Mouse (Mus musculus): ENCODE measurements around the gene Adamtsl4. TPM values are rescaled to one million over a fixed set of nuclear protein-coding genes. Genes with fewer than 3 reads are reported as not detected.

Adamtsl4 gene
- polyA plus RNA-seq (2015; fragmentation: Nextera tagmentation; extraction: Ambion mirVana) = 0.53 and 0.80 TPM in 2 replicates

DNA sequence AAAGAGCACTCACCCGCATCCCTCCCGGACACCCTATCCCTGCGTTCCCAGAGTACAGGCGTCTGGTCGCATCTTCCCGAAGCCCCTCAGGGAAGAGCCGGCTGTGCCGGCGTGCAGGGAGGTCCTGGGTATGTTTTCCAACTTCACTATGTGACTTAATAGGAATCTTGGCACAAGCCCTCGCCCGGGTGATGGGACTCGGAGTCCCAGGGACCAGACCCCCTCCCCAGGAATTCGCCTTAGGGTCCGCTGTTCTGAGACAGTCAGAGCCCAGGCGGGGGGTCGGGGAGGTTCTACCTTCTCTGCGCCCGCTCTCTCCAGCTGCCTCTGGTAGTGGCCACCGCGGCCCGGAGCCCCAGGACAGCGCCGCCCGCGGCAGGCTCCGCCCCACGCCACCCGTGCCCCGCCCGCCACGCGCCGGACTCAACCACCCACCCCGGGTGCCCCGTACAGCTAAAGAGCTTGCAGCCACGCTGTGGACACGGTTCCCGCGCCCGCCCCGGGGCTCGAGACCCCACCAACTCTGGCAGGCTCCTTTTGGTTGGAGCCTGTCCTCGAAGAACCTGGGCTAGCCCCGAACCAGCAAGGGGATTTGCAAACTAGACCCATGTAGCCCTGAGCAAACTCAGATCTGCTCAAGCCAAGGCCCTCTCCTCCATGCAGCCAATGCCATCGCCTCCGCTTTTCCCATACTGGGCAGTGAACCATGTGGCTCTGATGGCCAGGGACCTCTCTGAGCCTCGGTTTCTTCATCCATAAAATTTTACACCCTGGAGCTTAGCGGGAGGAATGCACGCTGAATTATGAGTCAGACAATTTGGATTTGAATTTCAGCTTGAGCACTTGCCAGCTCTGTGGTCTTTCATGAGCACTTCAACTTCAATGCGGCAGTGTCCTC, at the start of gene Adamtsl4:
TSS of gene Adamtsl4 (minus strand) at position 394 of the 898 bp plus-strand sequence.
- Histone ChIP-seq H3K9me3 (replicated peaks) (no peaks in the 10 kb centered on the region), H3K4me3 (peak within 1 kb of the TSS; percentile 38), H3K9ac (peak within 1 kb of the TSS; percentile 64), H3K4me2 (peak within 1 kb of the TSS; percentile 80), H3K4me1 (peaks cover 17% of the 10 kb centered on the region), H3K27me3 (0 out of 2 replicates have a peak, but pooled peaks cover 14% of the 10 kb centered on the region), H3K27ac (no peak within 1 kb of the TSS), H3K36me3 (ENCODE audit: poor library complexity, severe bottlenecking) (no peaks in the 10 kb centered on the region)
- WGBS = 6% methylated on average over 43 of the region's 50 CpGs
- ATAC-seq = peak; percentile 67

DNA sequence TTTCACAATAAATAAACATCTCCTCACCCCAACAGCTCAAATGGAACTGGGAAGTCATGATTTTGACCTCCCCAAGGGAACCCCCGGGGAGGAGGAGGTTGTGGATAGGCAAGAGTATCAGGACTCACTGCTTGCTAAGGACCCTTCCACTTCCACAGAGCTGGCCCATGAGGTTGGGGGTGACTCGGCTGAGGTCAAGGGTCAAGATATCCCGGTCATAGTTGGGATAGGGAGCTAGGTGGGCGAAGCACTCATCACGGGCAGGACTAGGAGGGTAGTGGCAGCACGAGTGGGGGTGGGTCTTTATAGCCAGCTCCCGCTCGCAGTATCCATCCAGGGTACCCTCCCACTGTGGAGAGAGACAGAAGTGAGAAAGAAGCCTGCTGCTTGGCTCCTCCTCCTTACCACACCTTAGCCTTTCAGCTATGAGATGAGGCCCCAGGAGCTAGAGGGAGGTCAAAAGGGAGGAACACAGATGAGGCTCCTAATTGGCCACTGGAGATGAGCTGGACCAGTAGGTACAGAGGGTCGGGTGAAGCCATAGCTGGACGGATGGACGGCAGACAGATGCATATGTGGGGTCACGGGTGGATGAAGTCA, 47.5 kb upstream of the Adamtsl4 start:
- Histone ChIP-seq H3K27me3 (no peaks in the 10 kb centered on the region), H3K27ac (no peak overlapping the region), H3K9ac (no peak overlapping the region), H3K4me2 (no peak overlapping the region), H3K4me3 (no peak overlapping the region), H3K36me3 (ENCODE audit: poor library complexity, severe bottlenecking) (peaks cover 63% of the 10 kb centered on the region), H3K4me1 (no peaks in the 10 kb centered on the region), H3K9me3 (replicated peaks) (no peaks in the 10 kb centered on the region)
- no peak for ATAC-seq
- 92% methylated on average over 12 of the region's 12 CpGs for WGBS

DNA sequence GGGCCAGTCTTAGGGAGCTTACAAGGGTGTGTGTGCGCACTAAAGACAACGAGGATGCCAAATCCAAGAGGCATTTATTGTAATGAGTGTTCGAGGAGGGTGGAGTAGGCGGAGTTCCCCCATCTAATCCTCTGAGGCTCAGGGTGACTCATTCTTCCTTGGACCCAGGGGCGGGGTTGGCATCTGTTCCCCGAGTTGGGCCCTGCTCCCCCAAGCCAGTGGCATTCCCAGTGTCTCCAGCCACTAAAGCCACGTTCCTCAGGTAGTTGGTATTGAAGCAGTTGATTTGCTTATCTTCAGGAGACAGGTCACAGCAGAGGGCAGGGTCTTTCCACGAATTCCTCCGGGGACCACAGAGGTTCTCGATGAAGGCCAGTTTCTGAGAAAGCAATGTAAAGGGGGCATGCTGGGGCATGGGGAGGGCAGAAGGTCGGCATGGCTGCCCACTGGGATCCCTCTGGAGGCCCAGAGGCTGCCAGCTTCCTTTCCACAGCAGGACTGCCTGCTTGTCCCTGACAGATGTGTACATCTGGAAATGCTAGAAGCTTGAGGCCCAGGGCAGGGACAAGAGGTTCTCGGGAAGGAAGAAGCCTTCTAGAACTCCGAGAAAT, 46.5 kb upstream of the Adamtsl4 start:
- H3K9me3 ChIP-seq (replicated peaks) = no peaks in the 10 kb centered on the region
- no peak for ATAC-seq
- 81% methylated on average over 13 of the region's 13 CpGs for WGBS
- H3K4me1 ChIP-seq = no peaks in the 10 kb centered on the region
- no peak overlapping the region for H3K4me3 ChIP-seq
- no peak overlapping the region for H3K9ac ChIP-seq
- no peaks in the 10 kb centered on the region for H3K27me3 ChIP-seq
- H3K27ac ChIP-seq = no peak overlapping the region; the same call in 1 of the 2 replicates
- no peak overlapping the region for H3K4me2 ChIP-seq
- peaks cover 53% of the 10 kb centered on the region for H3K36me3 ChIP-seq (ENCODE audit: poor library complexity, severe bottlenecking)

DNA sequence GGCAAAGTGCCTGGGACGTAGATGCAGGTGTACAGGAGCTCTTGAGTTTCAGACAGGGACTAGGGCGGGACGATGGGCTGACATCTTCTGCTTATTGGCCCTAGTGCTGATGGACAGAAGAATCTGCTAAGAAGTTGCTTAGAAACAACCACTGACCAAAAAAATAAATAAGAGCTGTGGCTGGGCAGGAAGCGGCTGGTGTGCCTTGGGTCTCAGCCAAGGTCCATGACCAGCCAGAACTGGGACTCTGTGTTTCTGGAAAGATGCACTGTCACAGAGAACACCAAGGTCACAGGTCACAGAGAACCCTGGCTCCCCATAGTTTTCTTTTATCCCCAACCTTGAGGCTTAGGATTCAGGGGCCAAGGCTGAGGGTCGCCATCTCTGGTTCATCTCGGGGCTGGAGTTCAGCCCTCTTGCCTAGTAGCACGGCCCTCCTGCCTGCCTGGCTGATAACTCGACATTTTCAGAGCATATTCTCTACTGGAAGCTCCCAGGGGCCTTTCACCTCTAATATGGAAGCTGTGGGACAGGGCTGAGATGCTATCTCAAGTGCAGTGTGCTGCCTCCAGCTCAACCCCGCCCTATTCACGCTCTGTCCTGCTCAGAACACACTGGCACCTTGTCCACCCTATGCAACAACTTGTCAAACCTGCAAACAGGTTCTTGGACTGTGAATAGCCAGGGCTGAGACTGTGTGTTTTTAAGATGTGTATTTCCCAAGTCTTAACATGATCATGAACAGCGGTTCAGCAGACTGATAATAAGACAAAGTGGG, 45.2 kb upstream of the Adamtsl4 start:
- no peaks in the 10 kb centered on the region for H3K27me3 ChIP-seq
- H3K4me1 ChIP-seq = no peaks in the 10 kb centered on the region
- peaks cover 47% of the 10 kb centered on the region for H3K36me3 ChIP-seq (ENCODE audit: poor library complexity, severe bottlenecking)
- H3K9me3 ChIP-seq (replicated peaks) = no peaks in the 10 kb centered on the region
- H3K4me3 ChIP-seq = no peak overlapping the region
- no peak overlapping the region for H3K4me2 ChIP-seq
- no peak for ATAC-seq
- 80% methylated on average over 11 of the region's 11 CpGs for WGBS
- H3K9ac ChIP-seq = no peak overlapping the region
- no peak overlapping the region for H3K27ac ChIP-seq

DNA sequence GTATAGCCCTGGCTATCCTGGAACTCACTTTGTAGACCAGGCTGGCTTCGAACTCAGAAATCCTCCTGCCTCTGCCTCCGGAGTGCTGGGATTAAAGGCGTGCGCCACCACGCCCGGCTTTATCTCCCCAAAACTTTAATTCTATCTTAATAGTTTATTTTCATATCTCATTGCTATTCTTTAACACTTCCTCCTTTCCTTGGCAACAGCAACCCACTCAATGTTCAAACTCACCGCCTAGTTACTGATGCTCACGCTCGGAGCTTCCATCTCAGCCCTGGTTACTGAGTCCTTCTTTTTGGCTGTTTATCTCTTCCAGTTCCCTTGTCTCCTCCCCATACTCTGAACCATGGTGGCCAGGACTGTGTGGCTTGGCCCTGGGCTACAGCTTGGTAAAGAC, 44.6 kb upstream of the Adamtsl4 start:
- H3K27me3 ChIP-seq = no peaks in the 10 kb centered on the region
- no peak overlapping the region for H3K9ac ChIP-seq

DNA sequence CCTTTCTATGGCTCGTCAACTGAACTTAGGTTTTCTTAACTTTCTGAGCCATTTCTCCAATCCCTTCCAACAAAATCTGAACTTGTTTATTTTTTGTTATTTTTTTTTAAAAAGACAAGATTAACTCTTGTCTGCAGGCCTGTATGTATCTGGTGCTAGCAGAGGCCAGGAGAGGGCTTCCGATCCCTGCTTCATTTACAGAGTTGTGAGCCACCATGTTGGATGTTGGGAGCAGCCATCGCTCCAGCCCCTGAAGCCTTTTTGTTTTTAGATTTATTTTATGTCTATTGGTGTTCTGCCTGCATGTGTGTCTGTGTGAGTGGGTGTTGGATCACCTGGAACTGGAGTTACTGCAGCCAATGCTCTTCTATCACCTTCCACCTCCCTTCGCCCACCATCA, 44.1 kb upstream of the Adamtsl4 start:
- no peak overlapping the region for H3K27ac ChIP-seq
- H3K4me2 ChIP-seq = no peak overlapping the region
- no peaks in the 10 kb centered on the region for H3K4me1 ChIP-seq
- no peak for ATAC-seq
- peaks cover 37% of the 10 kb centered on the region for H3K36me3 ChIP-seq (ENCODE audit: poor library complexity, severe bottlenecking)
- no peaks in the 10 kb centered on the region for H3K27me3 ChIP-seq
- no peaks in the 10 kb centered on the region for H3K9me3 ChIP-seq (replicated peaks)
- 92% methylated on average over 4 of the region's 4 CpGs for WGBS
- no peak overlapping the region for H3K9ac ChIP-seq
- no peak overlapping the region for H3K4me3 ChIP-seq

More for the DNA sequence above, 44.6 kb upstream of the Adamtsl4 start:
- no peak overlapping the region for H3K4me3 ChIP-seq
- H3K4me2 ChIP-seq = no peak overlapping the region
- no peaks in the 10 kb centered on the region for H3K9me3 ChIP-seq (replicated peaks)
- H3K4me1 ChIP-seq = no peaks in the 10 kb centered on the region
- peaks cover 42% of the 10 kb centered on the region for H3K36me3 ChIP-seq (ENCODE audit: poor library complexity, severe bottlenecking)
- no peak overlapping the region for H3K27ac ChIP-seq
- WGBS = 96% methylated on average over 9 of the region's 9 CpGs
- no peak for ATAC-seq

DNA sequence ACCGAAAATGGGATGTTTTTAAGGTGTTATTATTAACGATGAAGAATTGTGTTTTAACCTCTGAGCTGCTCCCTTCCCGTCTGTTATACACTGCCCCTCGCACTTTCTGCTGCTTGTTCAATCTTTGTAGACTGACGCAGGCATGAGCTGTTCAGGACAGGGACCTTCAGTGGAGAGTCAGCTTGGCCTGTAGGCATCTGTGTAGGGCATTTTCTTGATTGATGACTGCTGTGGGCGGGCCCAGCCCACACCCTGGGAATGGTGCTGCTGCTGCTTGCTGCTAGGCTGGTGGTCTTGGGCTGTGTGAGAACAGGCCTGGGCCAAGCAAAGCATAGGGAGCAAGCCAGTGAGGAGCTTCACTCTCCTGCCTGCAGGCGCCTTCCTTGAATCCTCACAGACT, 42.7 kb upstream of the Adamtsl4 start:
- Histone ChIP-seq H3K4me2 (no peak overlapping the region), H3K9ac (no peak overlapping the region), H3K27me3 (no peaks in the 10 kb centered on the region), H3K27ac (no peak overlapping the region), H3K9me3 (replicated peaks) (no peaks in the 10 kb centered on the region), H3K36me3 (ENCODE audit: poor library complexity, severe bottlenecking) (peaks cover 23% of the 10 kb centered on the region), H3K4me3 (no peak overlapping the region), H3K4me1 (no peaks in the 10 kb centered on the region)
- ATAC-seq = no peak
- whole genome bisulfite sequencing = 87% methylated on average over 7 of the region's 7 CpGs

DNA sequence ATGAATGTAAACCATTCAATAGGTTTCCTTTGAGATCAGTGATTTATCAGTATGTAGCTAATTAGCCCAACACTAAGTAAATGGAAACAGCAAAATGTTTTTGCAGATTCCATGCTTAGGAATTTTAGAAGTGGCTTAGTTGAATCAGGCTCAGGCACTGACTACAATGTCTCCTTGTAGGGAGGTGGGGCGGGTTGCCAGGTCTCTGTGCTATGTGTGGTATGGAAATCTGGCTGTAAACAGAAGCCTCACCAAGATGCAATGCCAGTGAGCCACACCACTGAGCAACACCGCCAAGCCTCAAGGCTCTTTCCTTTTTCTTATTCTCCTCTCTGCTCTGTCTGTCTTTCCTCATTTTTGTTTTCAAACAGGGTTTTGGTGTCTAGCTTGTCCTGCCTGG, 41.2 kb upstream of the Adamtsl4 start:
- ATAC-seq = no peak

DNA sequence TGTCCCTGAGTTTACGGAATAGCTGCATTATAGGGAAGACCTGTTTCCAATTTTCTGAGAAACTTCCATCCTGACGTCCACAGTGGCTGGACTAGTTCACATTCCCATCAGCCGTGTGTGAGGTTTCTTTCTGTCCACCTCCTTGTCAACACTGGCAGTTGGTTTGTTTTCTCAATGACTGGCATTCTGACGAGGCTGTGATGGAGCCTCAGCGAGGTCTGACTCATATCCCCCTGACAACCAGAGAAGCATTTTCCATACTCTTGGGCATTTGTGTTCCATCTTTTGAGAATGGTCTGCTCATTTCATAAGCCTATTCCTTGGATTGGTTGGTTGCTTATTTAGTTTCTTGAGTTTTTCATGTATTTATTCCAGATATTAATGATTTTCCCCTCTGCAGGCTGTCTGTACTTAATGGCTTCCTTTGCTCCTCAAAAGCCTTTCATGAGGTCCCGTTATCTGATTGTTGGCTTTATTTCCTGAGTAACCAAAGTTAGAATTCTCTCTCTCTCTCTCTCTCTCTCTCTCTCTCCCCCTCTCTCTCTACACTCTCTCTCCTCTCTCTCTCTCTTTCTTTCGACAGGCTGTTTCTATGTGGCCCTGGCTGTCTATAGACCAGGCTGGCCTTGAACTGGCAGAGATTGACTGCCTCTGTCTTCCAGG, 39.1 kb upstream of the Adamtsl4 start:
- no peak overlapping the region for H3K4me3 ChIP-seq
- H3K27me3 ChIP-seq = no peaks in the 10 kb centered on the region
- 68% methylated on average over 7 of the region's 7 CpGs for WGBS
- no peak for ATAC-seq
- no peaks in the 10 kb centered on the region for H3K4me1 ChIP-seq
- H3K4me2 ChIP-seq = no peak overlapping the region
- no peak overlapping the region for H3K9ac ChIP-seq
- H3K36me3 ChIP-seq (ENCODE audit: poor library complexity, severe bottlenecking) = no peaks in the 10 kb centered on the region
- no peak overlapping the region for H3K27ac ChIP-seq
- H3K9me3 ChIP-seq (replicated peaks) = no peaks in the 10 kb centered on the region

More for the DNA sequence above, 41.2 kb upstream of the Adamtsl4 start:
- WGBS = 79% methylated on average over 2 of the region's 2 CpGs
- no peaks in the 10 kb centered on the region for H3K27me3 ChIP-seq
- no peak overlapping the region for H3K4me2 ChIP-seq
- H3K4me1 ChIP-seq = no peaks in the 10 kb centered on the region
- H3K9me3 ChIP-seq (replicated peaks) = no peaks in the 10 kb centered on the region
- no peak overlapping the region for H3K4me3 ChIP-seq
- no peak overlapping the region for H3K27ac ChIP-seq
- no peak overlapping the region for H3K9ac ChIP-seq
- peaks cover 8% of the 10 kb centered on the region for H3K36me3 ChIP-seq (ENCODE audit: poor library complexity, severe bottlenecking)

DNA sequence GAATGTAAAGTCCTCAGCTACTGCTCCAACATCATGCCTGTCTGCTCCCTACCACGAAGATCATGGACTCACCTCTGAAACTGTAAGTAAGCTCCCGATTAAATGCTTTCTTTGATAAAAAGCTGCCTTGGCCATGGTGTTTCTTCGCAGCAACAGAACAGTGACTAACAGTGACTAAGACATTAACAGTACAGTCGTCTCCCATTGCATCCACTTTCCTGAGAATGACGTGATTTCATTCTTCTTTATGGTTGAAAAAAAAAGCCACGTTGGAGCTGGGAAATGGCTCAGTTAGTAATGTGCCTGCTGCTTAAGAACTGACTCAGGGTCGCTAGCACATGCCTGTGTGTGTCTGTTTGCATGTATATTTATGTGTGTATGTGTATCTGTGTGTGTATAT, 38.1 kb upstream of the Adamtsl4 start:
- H3K4me2 ChIP-seq = no peak overlapping the region
- no peak overlapping the region for H3K4me3 ChIP-seq
- WGBS = 87% methylated on average over 7 of the region's 7 CpGs
- no peak for ATAC-seq
- no peak overlapping the region for H3K27ac ChIP-seq
- H3K9ac ChIP-seq = no peak overlapping the region
- no peaks in the 10 kb centered on the region for H3K27me3 ChIP-seq
- no peaks in the 10 kb centered on the region for H3K4me1 ChIP-seq
- no peaks in the 10 kb centered on the region for H3K36me3 ChIP-seq (ENCODE audit: poor library complexity, severe bottlenecking)
- no peaks in the 10 kb centered on the region for H3K9me3 ChIP-seq (replicated peaks)

DNA sequence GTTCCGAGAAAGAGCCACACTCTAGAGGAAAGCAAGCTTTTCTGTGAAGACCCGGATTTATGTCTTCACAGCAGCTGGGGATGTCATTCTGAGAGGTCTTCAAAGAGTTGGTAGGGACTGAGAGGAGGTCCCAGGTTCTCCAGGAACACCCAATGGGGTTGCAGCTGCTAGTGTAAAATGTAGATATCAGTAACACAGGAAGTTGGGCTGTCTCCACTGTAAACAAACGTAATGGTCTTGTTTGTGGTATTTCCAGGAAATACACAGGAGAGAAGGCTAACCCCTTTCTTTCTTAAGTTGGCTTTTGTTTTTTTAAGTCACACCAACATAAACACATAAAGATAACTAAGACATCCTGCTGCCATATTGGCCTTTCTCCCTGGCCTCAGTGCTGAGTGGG, 34.7 kb upstream of the Adamtsl4 start:
- WGBS = 78% methylated on average over 3 of the region's 3 CpGs
- Histone ChIP-seq H3K27me3 (no peaks in the 10 kb centered on the region), H3K27ac (no peak overlapping the region), H3K36me3 (ENCODE audit: poor library complexity, severe bottlenecking) (no peaks in the 10 kb centered on the region), H3K4me2 (no peak overlapping the region), H3K4me1 (no peaks in the 10 kb centered on the region), H3K4me3 (no peak overlapping the region), H3K9me3 (replicated peaks) (no peaks in the 10 kb centered on the region), H3K9ac (no peak overlapping the region)
- no peak for ATAC-seq
